Mouse (Mus musculus) heart, postnatal 0 days (tissue): Measurements from ENCODE around the gene Slc2a4. TPM values are rescaled to one million over a fixed set of nuclear protein-coding genes. Genes with fewer than 3 reads are reported as not detected.

Experiments
- ATAC-seq: fragments of 200-750 bp; cut with Nextera tagmentation; 2 replicates; pipeline ENCODE4 v1.8.0; 2017; ENCODE audit warnings: low read depth, moderate number of reproducible peaks, moderate library complexity; ENCODE audit not compliant: insufficient read depth
- DNase-seq: peaks from one replicate; pipeline ENCODE4 v3.0.0-alpha.2; 2016; ENCODE audit warnings: low spot score
- H3K27ac ChIP-seq: fragments of 300-500 bp; sonication (generic); 2 replicates; pipeline ENCODE4 v1.5.1; 2014; ENCODE audit warnings: low read depth, mild to moderate bottlenecking
- H3K27me3 ChIP-seq: fragments of 300-500 bp; sonication (generic); 2 replicates; pipeline ENCODE4 v1.6.1; 2014; ENCODE audit warnings: low read length, mixed read lengths; ENCODE audit not compliant: control insufficient read depth, insufficient read depth
- H3K36me3 ChIP-seq: fragments of 300-500 bp; sonication (generic); replicated peaks from 2 replicates; pipeline ENCODE4 v1.6.1; 2014; ENCODE audit warnings: low read length, mixed read lengths; ENCODE audit not compliant: control insufficient read depth, insufficient read depth
- H3K4me1 ChIP-seq: fragments of 300-500 bp; sonication (generic); 2 replicates; pipeline ENCODE4 v1.6.1; 2014; ENCODE audit warnings: antibody characterized with exemption; ENCODE audit not compliant: control insufficient read depth, insufficient read depth
- H3K4me2 ChIP-seq: fragments of 300-500 bp; sonication (generic); 2 replicates; pipeline ENCODE4 v1.6.1; 2014; ENCODE audit warnings: low read depth, mild to moderate bottlenecking, low read length, moderate library complexity
- H3K4me3 ChIP-seq: fragments of 300-500 bp; sonication (generic); 2 replicates; pipeline ENCODE4 v1.5.1; 2014; ENCODE audit warnings: low read depth, low read length
- H3K9ac ChIP-seq: fragments of 300-500 bp; sonication (generic); replicated peaks from 2 replicates; pipeline ENCODE4 v1.6.1; 2014; ENCODE audit warnings: low read depth, low read length, mixed read lengths
- H3K9me3 ChIP-seq: fragments of 300-500 bp; sonication (generic); replicated peaks from 2 replicates; pipeline ENCODE4 v1.6.1; 2016; ENCODE audit warnings: low read length; ENCODE audit not compliant: control insufficient read depth
- CTCF ChIP-seq: IDR thresholded peaks from 2 replicates; pipeline ENCODE4 v1.5.1; 2016; ENCODE audit warnings: antibody characterized with exemption, control low read depth, low read depth
- EP300 ChIP-seq: IDR thresholded peaks from 2 replicates; pipeline ENCODE4 v1.6.1; 2016; ENCODE audit warnings: antibody characterized with exemption, low read depth
- WGBS: fragments of 180-500 bp; shearing (Covaris S2); extraction: QIAGEN DNeasy Blood & Tissue Kit; methylation state at CpG from one replicate; pipeline ENCODE4 v1.1.7; 2014; 5-methylcytosine and 5-hydroxymethylcytosine counted together
- polyA plus RNA-seq: library from polyadenylated mRNA; unstranded; fragments of >200 nt; fragmentation: Nextera tagmentation; extraction: Ambion mirVana; gene quantifications from 2 replicates; pipeline ENCODE4 v1.2.1, GENCODE M21; 2015
- total RNA-seq: library from RNA; depleted of rRNA; stranded (reverse); fragments of >200 nt; gene quantifications from 2 replicates; pipeline ENCODE4 v1.2.3, GENCODE M21; 2014; ENCODE audit warnings: low replicate concordance

Gene Slc2a4
- total and polyA plus RNA-seq, 2 experiments from 2014 or later = 89.2 to 267 TPM

DNA sequence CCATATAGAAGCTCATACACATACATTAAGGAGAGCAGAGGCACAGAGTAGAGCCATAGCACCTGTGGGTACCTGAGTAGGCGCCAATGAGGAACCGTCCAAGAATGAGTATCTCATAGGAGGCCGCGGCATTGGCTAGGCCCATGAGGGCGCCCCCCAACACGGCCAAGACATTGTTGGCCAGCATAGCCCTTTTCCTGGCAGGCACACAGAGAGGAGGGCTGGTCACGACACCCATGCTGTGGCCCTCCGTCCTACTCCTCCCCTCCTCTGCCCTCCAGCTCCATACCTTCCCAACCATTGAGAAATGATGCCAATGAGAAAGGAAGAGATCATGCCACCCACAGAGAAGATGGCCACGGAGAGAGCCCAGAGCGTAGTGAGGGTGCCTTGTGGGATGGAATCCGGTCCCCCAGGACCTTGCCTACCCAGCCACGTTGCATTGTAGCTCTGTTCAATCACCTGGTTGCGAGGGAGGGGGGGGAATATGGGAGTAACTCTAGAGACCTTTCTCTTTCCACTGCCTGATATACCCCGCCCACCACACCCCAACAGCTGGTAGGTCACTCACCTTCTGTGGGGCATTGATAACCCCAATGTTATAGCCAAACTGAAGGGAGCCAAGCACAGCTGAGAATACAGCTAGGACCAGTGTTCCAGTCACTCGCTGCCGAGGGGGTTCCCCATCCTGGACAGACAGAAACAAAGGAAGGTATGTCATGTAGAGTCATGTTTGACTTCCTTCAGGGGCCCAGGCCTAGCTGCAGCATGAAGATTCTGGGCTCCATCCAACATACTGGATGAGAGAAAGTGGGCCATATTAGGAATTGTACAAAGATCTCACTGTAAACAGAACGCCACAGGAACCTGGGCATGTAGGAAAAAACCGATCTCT is 1.7 kb downstream of the Slc2a4 start:
- DNase-seq (no peak), ATAC-seq (no peak)
- Histone ChIP-seq H3K4me2 (peak overlapping the region; percentile 62), H3K27ac (peak overlapping the region; percentile 94), H3K9me3 (no peaks in the 10 kb centered on the region), H3K36me3 (peaks cover 38% of the 10 kb centered on the region), H3K4me3 (peak overlapping the region; percentile 60), H3K4me1 (peaks cover 11% of the 10 kb centered on the region), H3K27me3 (no peaks in the 10 kb centered on the region), H3K9ac (peak overlapping the region; percentile 50)
- TF ChIP-seq EP300 = no peak
- TF ChIP-seq CTCF = no peak
- WGBS = 83% methylated on average over 18 of the region's 18 CpGs

DNA sequence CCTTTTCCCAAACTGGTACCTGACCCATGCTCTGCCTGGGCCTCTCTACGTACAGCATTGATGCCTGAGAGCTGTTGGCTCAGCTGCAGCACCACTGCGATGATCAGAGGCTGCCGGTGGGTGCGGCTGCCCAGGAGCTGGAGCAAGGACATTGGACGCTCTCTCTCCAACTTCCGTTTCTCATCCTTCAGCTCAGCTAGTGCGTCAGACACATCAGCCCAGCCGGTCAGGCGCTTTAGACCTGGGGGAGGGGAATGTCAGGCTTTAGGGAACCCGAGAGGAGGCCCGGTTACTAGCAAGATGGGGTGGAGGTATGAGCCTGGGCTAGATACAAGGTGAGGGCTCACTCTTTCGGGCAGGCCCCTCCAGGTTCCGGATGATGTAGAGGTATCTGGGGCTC is 2.8 kb downstream of the Slc2a4 start:
- ATAC-seq (no peak), DNase-seq (no peak)
- peaks cover 11% of the 10 kb centered on the region for H3K4me1 ChIP-seq
- no peak overlapping the region for H3K27ac ChIP-seq
- peaks cover 38% of the 10 kb centered on the region for H3K36me3 ChIP-seq
- 66% methylated on average over 13 of the region's 13 CpGs for WGBS
- H3K9me3 ChIP-seq = no peaks in the 10 kb centered on the region
- TF ChIP-seq CTCF (no peak), EP300 (no peak)
- no peak overlapping the region for H3K4me2 ChIP-seq
- no peak overlapping the region for H3K4me3 ChIP-seq
- no peaks in the 10 kb centered on the region for H3K27me3 ChIP-seq
- no peak overlapping the region for H3K9ac ChIP-seq

DNA sequence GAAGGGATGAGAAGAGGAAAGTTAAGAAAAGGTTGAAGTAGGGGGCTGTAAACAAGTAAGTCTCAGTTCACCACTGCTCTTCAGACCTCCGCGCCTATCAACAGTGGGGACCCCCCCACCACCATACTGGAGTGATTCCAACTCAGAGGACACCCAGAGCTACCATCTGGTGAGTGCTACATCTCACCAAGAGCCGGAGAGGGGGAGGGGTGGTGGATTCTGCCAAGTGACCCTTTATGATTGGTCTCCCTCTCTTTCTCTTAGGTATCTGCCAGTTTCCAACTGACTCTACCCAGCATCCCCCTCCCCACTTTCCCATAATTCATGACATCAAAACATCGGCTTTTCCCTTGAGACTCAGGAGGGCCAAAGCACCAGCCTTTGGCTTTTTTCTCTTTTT is 7.0 kb downstream of the Slc2a4 start:
- no peak for ATAC-seq
- Histone ChIP-seq H3K4me2 (no peak overlapping the region), H3K36me3 (peaks cover 36% of the 10 kb centered on the region), H3K4me1 (peaks cover 28% of the 10 kb centered on the region), H3K27me3 (no peaks in the 10 kb centered on the region), H3K4me3 (no peak overlapping the region), H3K27ac (no peak overlapping the region), H3K9me3 (no peaks in the 10 kb centered on the region), H3K9ac (no peak overlapping the region)
- 65% methylated on average over 4 of the region's 4 CpGs for WGBS
- DNase-seq = no peak
- TF ChIP-seq EP300 (no peak), CTCF (no peak)

DNA sequence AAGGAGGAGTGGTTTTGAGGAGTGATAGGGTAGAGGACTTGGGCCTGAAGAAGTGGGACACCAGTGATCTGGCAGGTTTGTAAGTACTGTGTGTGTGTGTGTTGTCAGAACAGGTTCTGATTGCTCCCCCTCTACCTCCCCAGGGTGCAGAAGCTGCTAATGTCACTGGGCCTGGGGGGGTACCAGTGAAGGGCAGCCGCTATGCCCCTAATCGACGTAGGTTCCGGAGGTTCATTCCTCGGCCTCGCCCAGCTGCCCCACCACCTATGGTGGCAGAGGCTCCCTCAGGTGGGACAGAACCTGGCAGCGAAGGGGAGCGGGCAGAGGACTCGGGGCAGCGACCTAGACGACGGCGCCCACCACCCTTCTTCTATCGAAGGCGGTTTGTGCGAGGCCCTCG is 8.3 kb downstream of the Slc2a4 start:
- no peak overlapping the region for H3K27ac ChIP-seq

DNA sequence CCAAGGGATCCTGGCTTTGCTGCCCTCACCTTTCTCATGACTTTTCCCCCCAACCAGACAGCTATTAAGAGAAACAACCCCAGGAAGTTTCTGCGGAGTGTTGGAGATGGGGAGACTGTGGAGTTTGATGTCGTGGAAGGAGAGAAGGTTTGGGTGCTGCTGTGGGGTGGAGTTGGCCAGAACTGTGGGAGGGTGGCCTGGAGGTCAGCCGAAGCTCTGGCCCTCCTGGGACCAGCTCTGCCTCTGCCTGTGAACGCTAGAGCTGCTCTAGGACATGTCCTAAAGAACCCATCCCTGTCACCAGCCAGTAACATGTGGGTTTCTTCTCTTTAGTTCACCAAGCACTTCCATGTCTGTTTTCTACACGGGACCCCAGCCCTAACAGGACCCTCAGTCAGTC is 8.8 kb downstream of the Slc2a4 start:
- Histone ChIP-seq H3K36me3 (peaks cover 20% of the 10 kb centered on the region), H3K4me1 (peaks cover 30% of the 10 kb centered on the region), H3K4me2 (no peak overlapping the region), H3K4me3 (no peak overlapping the region), H3K9me3 (no peaks in the 10 kb centered on the region), H3K9ac (no peak overlapping the region), H3K27ac (no peak overlapping the region), H3K27me3 (peaks cover 8% of the 10 kb centered on the region)
- 52% methylated on average over 5 of the region's 5 CpGs for WGBS
- no peak for TF ChIP-seq EP300
- no peak for DNase-seq
- ATAC-seq = no peak

More for the DNA sequence above, 8.3 kb downstream of the Slc2a4 start:
- 90% methylated on average over 17 of the region's 17 CpGs for WGBS
- no peaks in the 10 kb centered on the region for H3K9me3 ChIP-seq
- H3K4me1 ChIP-seq = peaks cover 30% of the 10 kb centered on the region
- peaks cover 24% of the 10 kb centered on the region for H3K36me3 ChIP-seq
- H3K4me2 ChIP-seq = no peak overlapping the region
- H3K9ac ChIP-seq = no peak overlapping the region
- TF ChIP-seq EP300 = no peak
- TF ChIP-seq CTCF = no peak
- H3K27me3 ChIP-seq = peaks cover 7% of the 10 kb centered on the region
- no peak for ATAC-seq
- H3K4me3 ChIP-seq = no peak overlapping the region
- DNase-seq = no peak
